ENCODE assay signal across 7 mouse cellular contexts in the genomic region with DNA sequence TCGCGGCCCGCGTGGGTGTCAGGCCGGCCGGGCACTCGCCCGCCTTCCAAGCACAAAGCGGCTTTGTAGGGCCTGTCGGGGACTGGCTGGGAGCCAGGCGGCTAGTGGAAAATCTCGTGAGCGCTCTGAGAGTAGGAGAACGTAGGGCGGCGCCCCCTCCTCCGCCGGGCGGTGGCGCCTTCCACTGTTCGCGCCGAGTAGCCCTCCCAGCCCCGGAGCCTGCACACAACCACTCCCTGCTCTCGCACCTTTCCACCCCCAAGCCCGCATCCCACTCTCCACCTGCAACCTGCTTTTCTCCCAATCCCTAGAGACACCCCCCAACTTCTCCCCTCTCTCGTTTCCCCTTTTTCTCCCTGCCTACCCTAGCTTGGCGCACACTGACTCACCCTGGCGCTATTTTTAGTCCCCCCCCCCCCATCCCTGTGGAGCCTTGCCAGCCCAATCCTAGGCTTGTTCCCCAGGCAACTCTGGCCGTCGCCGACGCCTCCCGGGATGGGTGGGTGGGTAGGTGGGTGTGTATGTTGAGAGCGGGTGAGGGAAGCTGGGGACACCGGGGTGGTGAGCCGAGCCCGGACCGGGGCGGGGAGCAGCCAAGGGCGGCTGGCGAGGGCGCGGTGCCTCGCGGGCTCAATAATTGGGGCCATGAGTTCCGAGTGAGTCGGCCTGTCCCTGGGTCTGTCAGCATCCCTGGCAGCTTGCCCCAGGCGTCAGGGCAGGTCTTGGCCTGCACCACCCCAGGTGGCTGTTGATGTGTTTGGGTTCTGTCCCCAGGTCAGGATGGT. TPM values are rescaled to one million over a fixed set of nuclear protein-coding genes. Genes with fewer than 3 reads are reported as not detected.
DNase-seq lines count a peak whose midpoint lies in the region; ATAC-seq lines count a peak whose summit lies in the region.

No protein-coding gene starts in this region.

- H3K4me2 ChIP-seq in intestine, embryonic 16.5 days (ENCODE audit: low read depth, low read length), result peak overlapping the region; percentile 91

- peak overlapping the region; percentile 81 for H3K9ac ChIP-seq in intestine, embryonic 16.5 days (ENCODE audit: low read depth, low read length)

- peak; percentile 49 for ATAC-seq in intestine, embryonic 16.5 days

- peak; percentile 85 to 87 for DNase-seq in adrenal gland, adult 18-20 months (ENCODE audit: low spot score in 2 of 2)
- DNase-seq in embryo, embryonic 11.5 days (ENCODE audit: low read depth, low spot score), result peak; percentile 76
- peak; percentile 83 to 91 for DNase-seq in gastrocnemius, postnatal 36 days
- DNase-seq in left cerebral cortex, postnatal 36 days (ENCODE audit: low spot score in 2 of 2), result peak; percentile 71 to 92
- DNase-seq in midbrain, embryonic 10.5 days (ENCODE audit: low spot score), result peak; percentile 89
- DNase-seq in right cerebral cortex, postnatal 4 days, result peak; percentile 95

- H3K27ac ChIP-seq in intestine, embryonic 16.5 days (ENCODE audit: low read length), result peak overlapping the region; percentile 98
- peak overlapping the region; percentile 97 for H3K27ac ChIP-seq in midbrain, embryonic 10.5 days (replicated peaks)

- under 1% methylated on average over 49 of the region's 49 CpGs for WGBS in intestine, embryonic 16.5 days
- under 1% methylated on average over 49 of the region's 49 CpGs for WGBS in midbrain, embryonic 10.5 days

- peaks cover 60% of the 10 kb centered on the region for H3K4me1 ChIP-seq in intestine, embryonic 16.5 days (ENCODE audit: control insufficient read depth, insufficient read depth, low read length)
- H3K4me1 ChIP-seq in midbrain, embryonic 10.5 days, result peaks cover 82% of the 10 kb centered on the region

- intact Hi-C loops in gastrocnemius, postnatal 36 days (cut with DNase I), result no loop called here
- intact Hi-C loops in left cerebral cortex, postnatal 36 days (cut with DNase I), result loop anchor here (1.0 to 2.0 kb wide), 3 partner anchors 31 to 100 kb away; a partner anchor contains a TSS

- no peaks in the 10 kb centered on the region for H3K27me3 ChIP-seq in intestine, embryonic 16.5 days (replicated peaks; ENCODE audit: control insufficient read depth, insufficient read depth, low read length)
- no peaks in the 10 kb centered on the region for H3K27me3 ChIP-seq in midbrain, embryonic 10.5 days (ENCODE audit: low read depth, poor library complexity, severe bottlenecking)

- H3K4me3 ChIP-seq in intestine, embryonic 16.5 days (ENCODE audit: low read length), result peak overlapping the region; percentile 68
- peak overlapping the region; percentile 86 for H3K4me3 ChIP-seq in midbrain, embryonic 10.5 days

- no peaks in the 10 kb centered on the region for H3K36me3 ChIP-seq in intestine, embryonic 16.5 days (ENCODE audit: control insufficient read depth, insufficient read depth, low read length)
- H3K36me3 ChIP-seq in midbrain, embryonic 10.5 days, result peaks cover under 1% of the 10 kb centered on the region; the same call in 1 of the 2 replicates

- no peaks in the 10 kb centered on the region for H3K9me3 ChIP-seq in intestine, embryonic 16.5 days (ENCODE audit: control insufficient read depth, low read length)
- no peaks in the 10 kb centered on the region for H3K9me3 ChIP-seq in midbrain, embryonic 10.5 days (replicated peaks)

RNA-seq across cellular contexts. Expression of a gene that starts 11.8 kb away (rescaled TPM):
- total RNA-seq in adrenal gland, adult 18-20 months (2021), result 100 to 1,000 TPM in 1 of 2 experiments, 10 to 100 TPM in 1; 96.8 to 123 TPM
- 10 to 100 TPM; 31.4 to 37.6 TPM for total RNA-seq in gastrocnemius, postnatal 36 days (2021)
- 17.3 and 19.9 TPM in 2 replicates for polyA plus RNA-seq in intestine, embryonic 16.5 days (2015; fragmentation: Nextera tagmentation; extraction: Ambion mirVana)
- 100 to 1,000 TPM; 206 to 234 TPM for total RNA-seq in left cerebral cortex, postnatal 36 days (2021)
- 18.5 and 21.7 TPM in 2 replicates for polyA plus RNA-seq in midbrain, embryonic 10.5 days (2016; fragmentation: Nextera tagmentation; extraction: Ambion mirVana)

RNA-seq across cellular contexts. Expression of a gene that starts 18.5 kb away (rescaled TPM):
- total RNA-seq in adrenal gland, adult 18-20 months (2021), result 10 to 100 TPM; 23.3 to 30.4 TPM
- 1 to 10 TPM in 1 of 2 experiments, under 1 TPM in 1; 0.86 to 1.3 TPM for total RNA-seq in gastrocnemius, postnatal 36 days (2021)
- 175 and 180 TPM in 2 replicates for polyA plus RNA-seq in intestine, embryonic 16.5 days (2015; fragmentation: Nextera tagmentation; extraction: Ambion mirVana)
- total RNA-seq in left cerebral cortex, postnatal 36 days (2021), result 10 to 100 TPM; 24.0 to 25.5 TPM
- 293 and 325 TPM in 2 replicates for polyA plus RNA-seq in midbrain, embryonic 10.5 days (2016; fragmentation: Nextera tagmentation; extraction: Ambion mirVana)

RNA-seq across cellular contexts. Expression of a gene that starts 21.9 kb away (rescaled TPM):
- total RNA-seq in adrenal gland, adult 18-20 months (2021), result not detected
- not detected for total RNA-seq in gastrocnemius, postnatal 36 days (2021)
- polyA plus RNA-seq in intestine, embryonic 16.5 days (2015; fragmentation: Nextera tagmentation; extraction: Ambion mirVana), result 0.56 and 0.93 TPM in 2 replicates
- not detected for total RNA-seq in left cerebral cortex, postnatal 36 days (2021)
- 1.1 and 1.4 TPM in 2 replicates for polyA plus RNA-seq in midbrain, embryonic 10.5 days (2016; fragmentation: Nextera tagmentation; extraction: Ambion mirVana)

RNA-seq across cellular contexts. Expression of a gene that starts 26.6 kb away (rescaled TPM):
- 1 to 10 TPM; 2.5 to 2.9 TPM for total RNA-seq in adrenal gland, adult 18-20 months (2021)
- not detected for total RNA-seq in gastrocnemius, postnatal 36 days (2021)
- polyA plus RNA-seq in intestine, embryonic 16.5 days (2015; fragmentation: Nextera tagmentation; extraction: Ambion mirVana), result 0.61 and 1.1 TPM in 2 replicates
- total RNA-seq in left cerebral cortex, postnatal 36 days (2021), result 10 to 100 TPM; 44.4 to 57.4 TPM
- polyA plus RNA-seq in midbrain, embryonic 10.5 days (2016; fragmentation: Nextera tagmentation; extraction: Ambion mirVana), result 2.1 and 5.1 TPM in 2 replicates

RNA-seq across cellular contexts. Expression of a gene that starts 28.7 kb away (rescaled TPM):
- 10 to 100 TPM; 18.3 to 25.8 TPM for total RNA-seq in adrenal gland, adult 18-20 months (2021)
- total RNA-seq in gastrocnemius, postnatal 36 days (2021), result 1 to 10 TPM; 5.0 to 6.1 TPM
- polyA plus RNA-seq in intestine, embryonic 16.5 days (2015; fragmentation: Nextera tagmentation; extraction: Ambion mirVana), result 6.6 and 7.9 TPM in 2 replicates
- 10 to 100 TPM; 55.8 to 76.2 TPM for total RNA-seq in left cerebral cortex, postnatal 36 days (2021)
- polyA plus RNA-seq in midbrain, embryonic 10.5 days (2016; fragmentation: Nextera tagmentation; extraction: Ambion mirVana), result 6.9 and 7.3 TPM in 2 replicates

Comparison
In these comparisons a context has a peak if more than half of its experiments do, and no peak if none do; other contexts are left out.
1. Peak in every context shown above with its lines: DNase-seq, ATAC-seq, H3K4me3 ChIP-seq and H3K27ac ChIP-seq.
2. RNA of a gene that starts 18.5 kb away (total RNA-seq): 23.3 to 30.4 TPM in adrenal gland, adult 18-20 months and 24.0 to 25.5 TPM in left cerebral cortex, postnatal 36 days; 0.86 to 1.3 TPM in gastrocnemius, postnatal 36 days; every median in the first group is over 10 times any median in the second.